Mouse (Mus musculus) kidney, embryonic 16.5 days (tissue): Measurements from ENCODE around the gene Myom3. TPM values are rescaled to one million over a fixed set of nuclear protein-coding genes. Genes with fewer than 3 reads are reported as not detected.

Experiments
- ATAC-seq: fragments of 200-750 bp; cut with Nextera tagmentation; 2 replicates; pipeline ENCODE4 v1.8.0; 2017; ENCODE audit warnings: moderate TSS enrichment; ENCODE audit not compliant: low FRiP score, low TSS enrichment
- H3K27ac ChIP-seq: fragments of 300-500 bp; sonication (generic); 2 replicates; pipeline ENCODE4 v1.5.1; 2014; ENCODE audit warnings: low read length
- H3K27me3 ChIP-seq: fragments of 300-500 bp; sonication (generic); 2 replicates; pipeline ENCODE4 v1.6.1; 2014; ENCODE audit warnings: low read length, control low read depth, mixed read lengths; ENCODE audit not compliant: insufficient read depth
- H3K36me3 ChIP-seq: fragments of 300-500 bp; sonication (generic); 2 replicates; pipeline ENCODE4 v1.6.1; 2014; ENCODE audit warnings: low read length, control low read depth, mixed read lengths; ENCODE audit not compliant: insufficient read depth
- H3K4me1 ChIP-seq: fragments of 300-500 bp; sonication (generic); 2 replicates; pipeline ENCODE4 v1.6.1; 2014; ENCODE audit warnings: low read length, control low read depth, mixed read lengths; ENCODE audit not compliant: insufficient read depth
- H3K4me2 ChIP-seq: fragments of 300-500 bp; sonication (generic); replicated peaks from 2 replicates; pipeline ENCODE4 v1.6.1; 2014; ENCODE audit warnings: low read depth, low read length
- H3K4me3 ChIP-seq: fragments of 300-500 bp; sonication (generic); 2 replicates; pipeline ENCODE4 v1.5.1; 2014; ENCODE audit warnings: mild to moderate bottlenecking, low read length
- H3K9ac ChIP-seq: fragments of 300-500 bp; sonication (generic); replicated peaks from 2 replicates; pipeline ENCODE4 v1.6.1; 2014; ENCODE audit warnings: low read length
- H3K9me3 ChIP-seq: fragments of 300-500 bp; sonication (generic); 2 replicates; pipeline ENCODE4 v1.6.1; 2016; ENCODE audit warnings: low read length, control low read depth
- WGBS: fragments of 180-500 bp; shearing (Covaris S2); extraction: QIAGEN DNeasy Blood & Tissue Kit; methylation state at CpG from one replicate; pipeline ENCODE4 v1.1.7; 2014; 5-methylcytosine and 5-hydroxymethylcytosine counted together
- polyA plus RNA-seq: library from polyadenylated mRNA; unstranded; fragments of >200 nt; fragmentation: Nextera tagmentation; extraction: Ambion mirVana; gene quantifications from 2 replicates; pipeline ENCODE4 v1.2.1, GENCODE M21; 2015

The Myom3 gene
- polyA plus RNA-seq, 1 experiment from 2014 or later: 0.76 TPM

GRCm38 (mm10) chr4:135789135-135789534 is 29.6 kb downstream of the Myom3 start:
- Histone ChIP-seq H3K27me3 (no peaks in the 10 kb centered on the region), H3K4me2 (no peak overlapping the region), H3K27ac (no peak overlapping the region), H3K9ac (no peak overlapping the region), H3K4me1 (peaks cover 9% of the 10 kb centered on the region), H3K36me3 (no peaks in the 10 kb centered on the region), H3K9me3 (no peaks in the 10 kb centered on the region), H3K4me3 (no peak overlapping the region)
- WGBS: 74% methylated on average over 2 of the region's 2 CpGs
- no peak for ATAC-seq

DNA sequence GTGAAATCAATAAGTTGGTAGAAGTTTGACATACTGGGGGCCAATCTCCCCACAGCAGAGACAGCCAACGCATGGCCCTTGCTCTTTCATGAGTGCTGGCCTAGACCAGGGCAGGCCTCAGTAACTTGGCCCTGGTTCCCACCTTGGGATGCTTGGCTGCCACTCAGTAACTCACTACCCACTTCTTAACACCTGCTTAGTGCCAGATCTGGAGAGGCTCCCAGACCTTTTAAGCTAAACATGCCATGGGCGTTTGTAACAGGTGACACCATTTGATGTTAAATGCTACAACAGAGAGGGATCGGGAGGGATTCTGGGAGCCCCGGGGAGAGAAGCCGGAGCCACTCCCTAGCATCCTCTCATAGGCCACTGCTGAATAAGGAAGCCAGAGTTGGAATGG is 33.3 kb downstream of the Myom3 start:
- WGBS: 93% methylated on average over 5 of the region's 5 CpGs
- H3K4me1 ChIP-seq: 0 out of 2 replicates have a peak, but pooled peaks cover under 1% of the 10 kb centered on the region

DNA sequence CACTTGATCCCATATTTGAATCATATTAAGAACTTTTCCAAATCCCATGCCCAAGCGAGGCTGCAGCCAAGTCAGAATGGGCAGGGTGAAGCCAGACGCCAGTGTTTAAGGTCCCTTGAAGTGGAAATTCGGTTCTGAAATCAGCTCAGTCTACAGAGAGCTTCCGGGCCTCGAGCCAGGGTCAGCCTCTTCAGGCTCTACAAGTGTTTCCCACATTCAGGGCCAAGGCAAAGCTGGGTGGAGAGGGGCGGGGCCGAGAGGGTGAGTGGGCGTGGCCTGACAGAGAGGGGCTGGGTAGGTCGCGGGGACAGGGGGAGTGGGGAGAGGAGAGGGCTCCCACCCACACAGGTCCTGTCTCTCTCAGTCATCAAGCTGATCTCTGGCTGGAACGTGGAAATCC is 38.4 kb downstream of the Myom3 start:
- WGBS: 26% methylated on average over 11 of the region's 11 CpGs
- Histone ChIP-seq H3K4me1 (0 out of 2 replicates have a peak, but pooled peaks cover 4% of the 10 kb centered on the region), H3K9me3 (no peaks in the 10 kb centered on the region), H3K9ac (no peak overlapping the region), H3K27ac (no peak overlapping the region), H3K27me3 (no peaks in the 10 kb centered on the region), H3K4me2 (no peak overlapping the region), H3K36me3 (no peaks in the 10 kb centered on the region), H3K4me3 (no peak overlapping the region)
- ATAC-seq: no peak

More for the DNA sequence above, 33.3 kb downstream of the Myom3 start:
- no peak for ATAC-seq
- no peaks in the 10 kb centered on the region for H3K27me3 ChIP-seq
- H3K9me3 ChIP-seq: no peaks in the 10 kb centered on the region
- H3K36me3 ChIP-seq: no peaks in the 10 kb centered on the region
- H3K27ac ChIP-seq: no peak overlapping the region
- no peak overlapping the region for H3K4me2 ChIP-seq
- no peak overlapping the region for H3K9ac ChIP-seq
- H3K4me3 ChIP-seq: no peak overlapping the region

DNA sequence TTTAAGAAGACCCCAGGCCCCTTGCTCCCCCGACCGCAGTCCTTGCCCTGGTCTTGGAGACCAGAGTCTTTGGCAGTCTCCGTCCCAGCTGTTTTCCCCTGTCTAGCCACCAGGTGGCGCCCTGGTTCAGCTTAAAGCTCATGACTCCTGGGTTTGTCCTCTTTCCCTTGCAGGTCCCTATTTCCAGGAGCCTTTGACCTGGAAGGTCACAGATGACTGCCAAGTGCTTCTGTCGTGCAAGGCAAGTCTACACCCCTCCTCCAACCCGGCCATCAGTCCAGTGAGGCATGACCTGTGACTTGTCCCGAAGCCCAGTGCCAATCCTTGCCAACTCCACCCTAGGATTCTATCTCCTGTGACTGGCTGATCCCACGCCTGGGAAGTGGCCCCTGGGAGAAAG is 42.0 kb downstream of the Myom3 start:
- no peak overlapping the region for H3K4me2 ChIP-seq
- H3K27ac ChIP-seq: no peak overlapping the region
- WGBS: 14% methylated on average over 8 of the region's 8 CpGs
- H3K9ac ChIP-seq: no peak overlapping the region
- no peak overlapping the region for H3K4me3 ChIP-seq
- H3K4me1 ChIP-seq: 0 out of 2 replicates have a peak, but pooled peaks cover 4% of the 10 kb centered on the region
- H3K9me3 ChIP-seq: 0 out of 2 replicates have a peak, but pooled peaks cover 4% of the 10 kb centered on the region
- H3K27me3 ChIP-seq: no peaks in the 10 kb centered on the region
- no peaks in the 10 kb centered on the region for H3K36me3 ChIP-seq
- ATAC-seq: peak; percentile 80

GRCm38 (mm10) chr4:135803299-135803698 is 43.8 kb downstream of the Myom3 start:
- Histone ChIP-seq H3K4me1 (0 out of 2 replicates have a peak, but pooled peaks cover 4% of the 10 kb centered on the region), H3K4me3 (no peak overlapping the region), H3K36me3 (no peaks in the 10 kb centered on the region), H3K9ac (no peak overlapping the region), H3K27ac (no peak overlapping the region), H3K27me3 (no peaks in the 10 kb centered on the region), H3K4me2 (no peak overlapping the region), H3K9me3 (0 out of 2 replicates have a peak, but pooled peaks cover 7% of the 10 kb centered on the region)
- no peak for ATAC-seq
- WGBS: 57% methylated on average over 4 of the region's 4 CpGs

GRCm38 (mm10) chr4:135804169-135804568 is 44.7 kb downstream of the Myom3 start:
- Histone ChIP-seq H3K4me2 (no peak overlapping the region), H3K27me3 (no peaks in the 10 kb centered on the region), H3K27ac (no peak overlapping the region), H3K4me3 (no peak overlapping the region), H3K9ac (no peak overlapping the region), H3K9me3 (0 out of 2 replicates have a peak, but pooled peaks cover 7% of the 10 kb centered on the region), H3K36me3 (no peaks in the 10 kb centered on the region), H3K4me1 (0 out of 2 replicates have a peak, but pooled peaks cover 4% of the 10 kb centered on the region)
- WGBS: 83% methylated on average over 5 of the region's 5 CpGs
- no peak for ATAC-seq

GRCm38 (mm10) chr4:135814896-135815295 is 55.4 kb downstream of the Myom3 start:
- ATAC-seq: no peak
- Histone ChIP-seq H3K36me3 (no peaks in the 10 kb centered on the region), H3K4me1 (peaks cover 14% of the 10 kb centered on the region), H3K4me2 (no peak overlapping the region), H3K9ac (no peak overlapping the region), H3K4me3 (no peak overlapping the region), H3K27ac (no peak overlapping the region), H3K27me3 (no peaks in the 10 kb centered on the region), H3K9me3 (peaks cover 5% of the 10 kb centered on the region)
- 67% methylated on average over 7 of the region's 7 CpGs for WGBS

- Histone ChIP-seq H3K27me3 (no peaks in the 10 kb centered on the region), H3K36me3 (no peaks in the 10 kb centered on the region), H3K4me3 (no peak overlapping the region), H3K9me3 (peaks cover 5% of the 10 kb centered on the region), H3K9ac (no peak overlapping the region), H3K4me2 (no peak overlapping the region), H3K4me1 (peaks cover 4% of the 10 kb centered on the region; the same call in 1 of the 2 replicates), H3K27ac (no peak overlapping the region)
- ATAC-seq: no peak
- WGBS: 34% methylated on average over 12 of the region's 12 CpGs
Observed at GRCm38 (mm10) chr4:135816905-135817622, 57.5 kb downstream of the Myom3 start.

DNA sequence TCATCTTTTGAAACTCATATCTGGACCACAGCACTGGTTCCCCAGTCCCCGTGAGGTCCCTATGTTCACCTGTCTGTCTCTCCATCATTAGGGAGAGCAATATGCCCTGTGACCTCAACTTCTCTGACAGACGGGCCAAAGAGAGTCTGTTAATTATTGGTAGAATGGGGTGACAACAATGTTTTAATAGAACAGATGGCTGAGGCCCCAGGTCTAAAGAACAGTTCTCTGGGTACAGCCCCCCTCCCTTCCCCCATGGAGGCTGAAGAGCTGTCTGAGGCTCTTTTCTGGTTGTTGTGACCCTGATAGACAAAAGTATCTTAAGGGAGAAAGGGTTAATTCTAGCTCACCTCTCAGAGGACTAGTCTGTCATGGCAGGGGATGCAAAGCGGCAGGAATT is 58.9 kb downstream of the Myom3 start:
- Histone ChIP-seq H3K9me3 (peaks cover 5% of the 10 kb centered on the region), H3K4me3 (no peak overlapping the region), H3K9ac (no peak overlapping the region), H3K4me2 (no peak overlapping the region), H3K27ac (no peak overlapping the region), H3K27me3 (no peaks in the 10 kb centered on the region), H3K4me1 (peaks cover 4% of the 10 kb centered on the region; the same call in 1 of the 2 replicates), H3K36me3 (no peaks in the 10 kb centered on the region)
- 67% methylated on average over 3 of the region's 3 CpGs for WGBS
- ATAC-seq: no peak

DNA sequence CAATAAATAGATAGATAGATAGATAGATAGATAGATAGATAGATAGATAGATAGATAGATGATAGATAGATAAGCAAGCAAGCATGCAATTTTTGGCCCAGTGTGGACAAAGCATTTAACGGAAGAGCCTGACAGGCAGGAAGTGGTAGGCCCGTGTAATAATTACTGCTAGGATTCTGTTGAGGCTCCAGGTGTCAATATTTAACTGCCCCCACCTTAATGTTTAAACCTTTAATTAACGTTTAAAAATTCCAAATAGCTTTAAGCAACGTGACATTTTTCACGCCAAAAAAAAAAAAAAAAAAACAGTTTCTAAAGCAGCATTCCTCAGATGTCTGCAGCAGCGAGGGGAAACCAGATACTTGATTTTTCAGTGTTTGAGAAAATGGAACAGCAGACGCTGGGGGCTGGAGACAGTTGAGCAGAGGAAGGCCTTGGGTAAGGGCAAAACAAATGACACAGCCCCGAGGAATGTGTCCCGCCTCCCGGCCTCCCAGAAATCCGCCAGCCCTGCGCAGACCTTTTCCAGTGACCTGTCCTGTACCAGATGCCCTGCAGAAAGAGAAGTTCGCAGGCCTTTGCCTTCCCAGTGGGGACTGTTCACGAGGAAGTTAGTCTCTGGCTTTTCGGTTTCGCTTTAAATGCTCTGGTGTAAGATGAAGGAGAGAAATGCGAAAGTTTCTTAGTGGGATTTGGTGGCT is 60.5 kb downstream of the Myom3 start:
- no peaks in the 10 kb centered on the region for H3K36me3 ChIP-seq
- peak; percentile 64 for ATAC-seq
- H3K4me3 ChIP-seq: no peak overlapping the region
- peaks cover 4% of the 10 kb centered on the region; the same call in 1 of the 2 replicates for H3K4me1 ChIP-seq
- no peak overlapping the region for H3K4me2 ChIP-seq
- no peak overlapping the region for H3K9ac ChIP-seq
- 39% methylated on average over 17 of the region's 17 CpGs for WGBS
- peak overlapping the region; percentile 81 for H3K27ac ChIP-seq
- H3K9me3 ChIP-seq: peaks cover 5% of the 10 kb centered on the region
- H3K27me3 ChIP-seq: no peaks in the 10 kb centered on the region
